Mouse (Mus musculus) lung, adult 2 months (tissue): ENCODE measurements around the gene Sh3pxd2a.

Source experiments
- CTCF ChIP-seq: fragments of 200-500 bp; IDR thresholded peaks from 2 replicates; pipeline ENCODE4 v1.5.1; 2011; ENCODE audit warnings: mild to moderate bottlenecking, low read length, control low read depth; ENCODE audit not compliant: insufficient read depth
- POLR2A ChIP-seq: fragments of 200-500 bp; IDR thresholded peaks from 2 replicates; pipeline ENCODE4 v1.6.1; 2011; ENCODE audit warnings: low read depth, mild to moderate bottlenecking, control low read depth, low read length, borderline replicate concordance; ENCODE audit errors: extremely low read depth

DNA sequence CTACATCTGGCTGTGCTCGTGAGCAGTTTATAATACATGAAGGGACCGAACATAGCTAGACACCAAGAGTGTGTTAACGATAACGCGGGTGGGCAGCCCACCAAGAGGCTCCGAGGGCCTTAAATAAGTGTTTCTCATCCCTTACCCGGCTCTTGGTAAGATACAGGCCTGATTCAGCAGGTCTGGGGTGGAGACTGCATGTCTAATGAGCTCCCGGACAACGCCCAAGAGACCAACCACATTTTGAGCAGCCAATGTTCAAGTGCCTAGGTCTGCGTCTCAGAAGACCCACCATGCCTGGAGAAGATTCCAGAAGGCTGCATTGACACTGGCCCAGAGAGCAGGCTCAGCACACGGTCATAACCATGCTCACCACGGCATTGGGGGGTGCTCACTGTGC lies 80.2 kb downstream of the Sh3pxd2a start:
- no peak for TF ChIP-seq POLR2A
- no peak for TF ChIP-seq CTCF
